Mouse (Mus musculus): ENCODE data around the gene Atp23. TPM values are rescaled to one million over a fixed set of nuclear protein-coding genes. Genes with fewer than 3 reads are reported as not detected.

The Atp23 gene
- polyA plus RNA-seq, 1 experiment from 2014 or later = 14.3 TPM

DNA sequence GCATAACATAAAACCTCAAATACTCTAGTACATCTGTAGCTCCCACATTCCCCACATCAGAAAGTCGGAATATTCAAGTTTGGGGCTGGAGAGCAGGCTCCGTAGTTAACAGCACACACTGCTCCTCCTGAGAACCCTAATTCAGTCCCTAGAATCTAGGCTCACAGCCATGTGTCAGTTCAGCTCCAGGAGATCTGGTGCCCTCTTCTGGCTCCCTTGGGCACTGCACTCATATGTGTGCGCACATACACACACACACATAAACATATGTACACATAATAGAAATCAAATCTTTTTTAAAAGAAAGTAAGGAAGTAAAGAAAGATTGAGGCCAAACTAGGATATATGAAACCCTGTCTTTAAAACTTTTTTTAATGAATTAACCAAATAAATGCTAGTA, 19.1 kb upstream of the Atp23 start:
- 96% methylated on average over 3 of the region's 3 CpGs for WGBS
- Histone ChIP-seq H3K27me3 (ENCODE audit: control insufficient read depth, insufficient read depth, low read length) (no peaks in the 10 kb centered on the region), H3K4me2 (replicated peaks; ENCODE audit: low read depth, low read length) (no peak overlapping the region), H3K4me1 (replicated peaks; ENCODE audit: control insufficient read depth, insufficient read depth, low read length) (no peaks in the 10 kb centered on the region), H3K4me3 (ENCODE audit: low read depth, low read length) (no peak overlapping the region), H3K36me3 (ENCODE audit: control insufficient read depth, insufficient read depth, low read length) (no peaks in the 10 kb centered on the region), H3K9ac (ENCODE audit: low read depth, low read length) (no peak overlapping the region), H3K27ac (ENCODE audit: low read depth, low read length) (no peak overlapping the region), H3K9me3 (ENCODE audit: control insufficient read depth, low read length) (no peaks in the 10 kb centered on the region; the same call in 1 of the 2 replicates)
- DNase-seq (ENCODE audit: low spot score) (no peak), ATAC-seq (ENCODE audit: low FRiP score) (no peak)

DNA sequence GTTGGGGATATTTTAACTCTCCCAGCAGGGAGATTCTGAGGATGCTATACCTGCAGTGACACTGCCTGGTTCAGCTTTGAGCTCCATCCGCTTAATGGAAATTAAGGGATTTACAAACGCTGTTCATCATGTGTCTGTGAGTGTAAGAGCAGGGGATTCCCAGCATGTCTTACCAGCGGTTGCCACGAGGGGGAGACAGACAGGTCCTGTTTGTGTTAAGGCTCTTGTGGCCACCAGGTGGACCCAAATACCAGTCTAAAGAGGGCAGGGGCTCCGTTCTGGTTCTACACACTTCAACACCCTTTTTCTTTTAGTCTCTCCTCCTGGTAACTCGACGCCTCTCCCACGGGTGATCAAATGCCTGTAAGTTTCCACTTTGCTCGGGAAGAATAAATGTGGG, 17.9 kb upstream of the Atp23 start:
- no peak overlapping the region for H3K27ac ChIP-seq (ENCODE audit: low read depth, low read length)
- no peaks in the 10 kb centered on the region for H3K27me3 ChIP-seq (ENCODE audit: control insufficient read depth, insufficient read depth, low read length)
- H3K4me2 ChIP-seq (replicated peaks; ENCODE audit: low read depth, low read length) = no peak overlapping the region
- no peaks in the 10 kb centered on the region for H3K4me1 ChIP-seq (replicated peaks; ENCODE audit: control insufficient read depth, insufficient read depth, low read length)
- no peaks in the 10 kb centered on the region; the same call in 1 of the 2 replicates for H3K9me3 ChIP-seq (ENCODE audit: control insufficient read depth, low read length)
- 5% methylated on average over 9 of the region's 9 CpGs for WGBS
- ATAC-seq (ENCODE audit: low FRiP score) (peak; percentile 81), DNase-seq (ENCODE audit: low spot score) (peak; percentile 98)
- H3K36me3 ChIP-seq (ENCODE audit: control insufficient read depth, insufficient read depth, low read length) = no peaks in the 10 kb centered on the region
- no peak overlapping the region for H3K4me3 ChIP-seq (ENCODE audit: low read depth, low read length)
- no peak overlapping the region for H3K9ac ChIP-seq (ENCODE audit: low read depth, low read length)

GRCm38 (mm10) chr10:126914288-126914687, 13.1 kb upstream of the Atp23 start:
- Histone ChIP-seq H3K9ac (ENCODE audit: low read depth, low read length) (no peak overlapping the region), H3K27ac (ENCODE audit: low read depth, low read length) (no peak overlapping the region), H3K9me3 (ENCODE audit: control insufficient read depth, low read length) (no peaks in the 10 kb centered on the region), H3K27me3 (ENCODE audit: control insufficient read depth, insufficient read depth, low read length) (no peaks in the 10 kb centered on the region), H3K4me3 (ENCODE audit: low read depth, low read length) (no peak overlapping the region), H3K4me1 (replicated peaks; ENCODE audit: control insufficient read depth, insufficient read depth, low read length) (no peaks in the 10 kb centered on the region), H3K36me3 (ENCODE audit: control insufficient read depth, insufficient read depth, low read length) (no peaks in the 10 kb centered on the region), H3K4me2 (replicated peaks; ENCODE audit: low read depth, low read length) (no peak overlapping the region)
- ATAC-seq (ENCODE audit: low FRiP score) (no peak), DNase-seq (ENCODE audit: low spot score) (no peak)
- 93% methylated on average over 5 of the region's 5 CpGs for WGBS

DNA sequence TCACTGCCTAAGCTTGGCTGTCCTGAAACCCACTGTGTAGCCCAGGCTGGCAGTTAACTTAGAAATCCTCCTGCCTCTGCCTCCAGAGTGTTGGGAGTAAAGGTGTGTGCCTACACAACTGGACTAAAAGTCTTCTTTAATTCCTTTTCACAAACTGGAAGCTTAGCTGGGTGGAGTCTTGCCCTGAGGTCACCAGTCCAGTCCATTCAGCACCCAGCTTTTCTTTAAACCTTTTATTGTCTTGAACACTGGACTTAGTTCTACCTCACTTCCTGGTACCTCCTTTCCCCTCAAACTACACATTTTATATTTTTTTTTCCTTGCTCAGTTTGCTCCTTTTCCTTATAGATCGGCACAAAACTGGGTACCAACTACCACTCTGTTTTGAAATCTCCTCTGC, 10.3 kb upstream of the Atp23 start:
- Histone ChIP-seq H3K27me3 (ENCODE audit: control insufficient read depth, insufficient read depth, low read length) (no peaks in the 10 kb centered on the region), H3K4me2 (replicated peaks; ENCODE audit: low read depth, low read length) (no peak overlapping the region), H3K9ac (ENCODE audit: low read depth, low read length) (no peak overlapping the region), H3K27ac (ENCODE audit: low read depth, low read length) (no peak overlapping the region), H3K4me1 (replicated peaks; ENCODE audit: control insufficient read depth, insufficient read depth, low read length) (no peaks in the 10 kb centered on the region), H3K9me3 (ENCODE audit: control insufficient read depth, low read length) (no peaks in the 10 kb centered on the region), H3K36me3 (ENCODE audit: control insufficient read depth, insufficient read depth, low read length) (no peaks in the 10 kb centered on the region), H3K4me3 (ENCODE audit: low read depth, low read length) (no peak overlapping the region)
- no peak for DNase-seq (ENCODE audit: low spot score)
- ATAC-seq (ENCODE audit: low FRiP score) = no peak
- WGBS = 100% methylated on average over 1 of the region's 1 CpGs

DNA sequence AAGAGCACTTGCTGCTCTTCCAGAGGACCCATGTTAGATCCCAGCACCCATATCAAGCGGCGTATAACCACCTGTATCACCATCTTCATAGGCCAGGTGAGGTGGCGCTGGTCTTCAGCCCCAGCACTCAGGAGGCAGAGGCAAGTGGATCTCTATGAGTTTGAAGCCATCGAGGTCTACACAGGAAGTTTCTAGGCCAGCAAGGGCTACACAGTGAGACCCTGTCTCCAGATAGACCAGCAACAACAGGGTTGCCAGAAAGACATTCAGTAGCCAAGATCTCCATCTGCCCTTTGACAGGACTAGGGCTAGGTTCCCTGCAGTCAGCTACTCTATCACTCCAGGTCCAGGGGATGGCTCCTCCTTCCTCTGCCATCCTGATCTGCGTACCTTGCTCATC, 5.7 kb upstream of the Atp23 start:
- 88% methylated on average over 5 of the region's 5 CpGs for WGBS
- Histone ChIP-seq H3K4me1 (replicated peaks; ENCODE audit: control insufficient read depth, insufficient read depth, low read length) (no peaks in the 10 kb centered on the region), H3K27me3 (ENCODE audit: control insufficient read depth, insufficient read depth, low read length) (no peaks in the 10 kb centered on the region), H3K27ac (ENCODE audit: low read depth, low read length) (no peak overlapping the region), H3K36me3 (ENCODE audit: control insufficient read depth, insufficient read depth, low read length) (no peaks in the 10 kb centered on the region), H3K4me2 (replicated peaks; ENCODE audit: low read depth, low read length) (no peak overlapping the region), H3K9me3 (ENCODE audit: control insufficient read depth, low read length) (no peaks in the 10 kb centered on the region), H3K4me3 (ENCODE audit: low read depth, low read length) (no peak overlapping the region), H3K9ac (ENCODE audit: low read depth, low read length) (no peak overlapping the region)
- DNase-seq (ENCODE audit: low spot score) = no peak
- no peak for ATAC-seq (ENCODE audit: low FRiP score)

- no peaks in the 10 kb centered on the region for H3K4me1 ChIP-seq (replicated peaks; ENCODE audit: control insufficient read depth, insufficient read depth, low read length)
- H3K27me3 ChIP-seq (ENCODE audit: control insufficient read depth, insufficient read depth, low read length) = no peaks in the 10 kb centered on the region
- no peaks in the 10 kb centered on the region for H3K9me3 ChIP-seq (ENCODE audit: control insufficient read depth, low read length)
- H3K9ac ChIP-seq (ENCODE audit: low read depth, low read length) = peak overlapping the region; percentile 62
- H3K4me2 ChIP-seq (replicated peaks; ENCODE audit: low read depth, low read length) = peak overlapping the region; percentile 52
- H3K36me3 ChIP-seq (ENCODE audit: control insufficient read depth, insufficient read depth, low read length) = no peaks in the 10 kb centered on the region
- DNase-seq (ENCODE audit: low spot score) (peak; percentile 97), ATAC-seq (ENCODE audit: low FRiP score) (peak; percentile 78)
- H3K27ac ChIP-seq (ENCODE audit: low read depth, low read length) = peak overlapping the region; percentile 43; the same call in 1 of the 2 replicates
- peak overlapping the region; percentile 40 for H3K4me3 ChIP-seq (ENCODE audit: low read depth, low read length)
- WGBS = 2% methylated on average over 30 of the region's 30 CpGs
These were observed 4.5 kb upstream of the Atp23 start for GRCm38 (mm10) chr10:126905650-126906075.

DNA sequence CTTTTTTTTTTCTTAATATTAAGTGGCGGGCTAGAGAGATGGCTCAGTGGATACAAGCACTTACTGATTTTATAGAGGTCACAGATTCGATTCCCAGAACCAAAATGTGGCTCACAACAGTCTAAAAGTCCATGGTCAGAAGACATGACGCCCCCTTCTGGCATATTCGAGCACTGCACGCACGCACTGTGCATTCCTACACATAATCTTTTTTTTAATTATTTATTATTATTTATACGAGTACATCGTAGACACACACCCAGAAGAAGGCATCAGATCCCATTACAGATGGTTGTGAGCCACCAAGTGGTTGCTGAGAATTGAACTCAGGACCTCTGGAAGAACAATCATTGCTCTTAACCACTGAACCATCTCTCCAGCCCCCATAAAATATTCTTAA, 3.9 kb upstream of the Atp23 start:
- H3K27me3 ChIP-seq (ENCODE audit: control insufficient read depth, insufficient read depth, low read length) = no peaks in the 10 kb centered on the region
- H3K9ac ChIP-seq (ENCODE audit: low read depth, low read length) = no peak overlapping the region
- WGBS = 71% methylated on average over 8 of the region's 8 CpGs
- H3K4me1 ChIP-seq (replicated peaks; ENCODE audit: control insufficient read depth, insufficient read depth, low read length) = no peaks in the 10 kb centered on the region
- no peaks in the 10 kb centered on the region for H3K36me3 ChIP-seq (ENCODE audit: control insufficient read depth, insufficient read depth, low read length)
- peak overlapping the region; percentile 40; the same call in 1 of the 2 replicates for H3K4me3 ChIP-seq (ENCODE audit: low read depth, low read length)
- no peak for DNase-seq (ENCODE audit: low spot score)
- H3K4me2 ChIP-seq (replicated peaks; ENCODE audit: low read depth, low read length) = peak overlapping the region; percentile 52; the same call in 1 of the 2 replicates
- ATAC-seq (ENCODE audit: low FRiP score) = no peak
- no peaks in the 10 kb centered on the region for H3K9me3 ChIP-seq (ENCODE audit: control insufficient read depth, low read length)
- H3K27ac ChIP-seq (ENCODE audit: low read depth, low read length) = no peak overlapping the region

- no peak overlapping the region for H3K9ac ChIP-seq (ENCODE audit: low read depth, low read length)
- H3K27ac ChIP-seq (ENCODE audit: low read depth, low read length) = no peak overlapping the region
- H3K4me1 ChIP-seq (replicated peaks; ENCODE audit: control insufficient read depth, insufficient read depth, low read length) = no peaks in the 10 kb centered on the region
- DNase-seq (ENCODE audit: low spot score) = no peak
- H3K27me3 ChIP-seq (ENCODE audit: control insufficient read depth, insufficient read depth, low read length) = no peaks in the 10 kb centered on the region
- H3K4me3 ChIP-seq (ENCODE audit: low read depth, low read length) = no peak overlapping the region
- no peaks in the 10 kb centered on the region for H3K9me3 ChIP-seq (ENCODE audit: control insufficient read depth, low read length)
- no peaks in the 10 kb centered on the region for H3K36me3 ChIP-seq (ENCODE audit: control insufficient read depth, insufficient read depth, low read length)
- WGBS = 41% methylated on average over 5 of the region's 5 CpGs
- no peak overlapping the region for H3K4me2 ChIP-seq (replicated peaks; ENCODE audit: low read depth, low read length)
- ATAC-seq (ENCODE audit: low FRiP score) = no peak
These were observed 3.1 kb upstream of the Atp23 start for GRCm38 (mm10) chr10:126904221-126904620.

DNA sequence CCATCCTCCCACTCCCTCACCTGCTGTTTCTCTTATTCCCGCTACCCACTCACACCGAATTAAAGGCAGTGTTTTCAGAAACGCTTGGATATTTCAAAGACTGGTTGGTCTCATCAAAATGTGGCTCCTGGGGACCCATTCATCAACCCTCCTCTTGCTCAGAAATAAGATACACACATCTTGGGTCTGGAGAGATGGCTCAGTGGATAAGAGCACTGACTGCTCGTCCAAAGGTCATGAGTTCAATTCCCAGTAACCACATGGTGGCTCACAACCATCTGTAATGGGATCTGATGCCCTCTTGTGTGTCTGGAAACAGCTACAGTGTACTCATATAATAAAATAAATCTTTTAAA, 311 bp upstream of the Atp23 start:
- Histone ChIP-seq H3K4me1 (replicated peaks; ENCODE audit: control insufficient read depth, insufficient read depth, low read length) (no peaks in the 10 kb centered on the region), H3K9ac (ENCODE audit: low read depth, low read length) (no peak overlapping the region), H3K9me3 (ENCODE audit: control insufficient read depth, low read length) (no peaks in the 10 kb centered on the region), H3K27me3 (ENCODE audit: control insufficient read depth, insufficient read depth, low read length) (no peaks in the 10 kb centered on the region), H3K27ac (ENCODE audit: low read depth, low read length) (no peak overlapping the region), H3K4me2 (replicated peaks; ENCODE audit: low read depth, low read length) (peak overlapping the region; percentile 70), H3K4me3 (ENCODE audit: low read depth, low read length) (peak overlapping the region; percentile 64), H3K36me3 (ENCODE audit: control insufficient read depth, insufficient read depth, low read length) (no peaks in the 10 kb centered on the region)
- no peak for ATAC-seq (ENCODE audit: low FRiP score)
- DNase-seq (ENCODE audit: low spot score) = no peak
- 1% methylated on average over 4 of the region's 4 CpGs for WGBS

Measured in hindbrain, embryonic 11.5 days (tissue).